Mouse (Mus musculus) kidney, adult 2 months (tissue): ENCODE measurements at regions not wholly inside any gene's neighbourhood (a gene's known extent, or its start where the extent isn't known, plus 50 kb on each side); places are given as distances from the start of the nearest gene placed in this dataset.
"Not testable (repeated sequence)": the region's sequence is repeated elsewhere in the genome, so short reads cannot be mapped to it uniquely, and the experiment has no call there.

Source experiments
- DNase-seq: peaks from one replicate; pipeline ENCODE4 v3.0.0; 2021
- H3K27ac ChIP-seq: fragments of 200-500 bp; 2 replicates; pipeline ENCODE4 v1.5.1; 2012; ENCODE audit warnings: low read depth, low read length, control low read depth, inconsistent platforms; ENCODE audit not compliant: insufficient read depth
- H3K27me3 ChIP-seq: fragments of 200-500 bp; replicated peaks from 2 replicates; pipeline ENCODE4 v1.6.1; 2012; ENCODE audit warnings: mild to moderate bottlenecking, moderate library complexity, low read length, inconsistent platforms; ENCODE audit not compliant: control insufficient read depth, insufficient read depth
- H3K36me3 ChIP-seq: fragments of 200-500 bp; 2 replicates; pipeline ENCODE4 v1.6.1; 2012; ENCODE audit warnings: mild to moderate bottlenecking, moderate library complexity, low read length, inconsistent platforms; ENCODE audit not compliant: control insufficient read depth, insufficient read depth
- H3K4me1 ChIP-seq: fragments of 200-500 bp; 2 replicates; pipeline ENCODE4 v1.6.1; 2011; ENCODE audit warnings: low read length; ENCODE audit not compliant: control insufficient read depth, insufficient read depth
- H3K4me3 ChIP-seq: fragments of 200-500 bp; 2 replicates; pipeline ENCODE4 v1.5.1; 2011; ENCODE audit warnings: mild to moderate bottlenecking, low read depth, low read length, control low read depth; ENCODE audit not compliant: insufficient read depth
- CTCF ChIP-seq: fragments of 200-500 bp; conservative IDR thresholded peaks from 2 replicates; pipeline ENCODE4 v1.5.1; 2011; ENCODE audit warnings: low read depth, mild to moderate bottlenecking, control low read depth, low read length, moderate library complexity, mixed read lengths; ENCODE audit not compliant: insufficient read depth, insufficient read length
- POLR2A ChIP-seq: fragments of 200-500 bp; IDR thresholded peaks from one replicate; pipeline ENCODE4 v1.6.1; 2011; ENCODE audit warnings: low read depth, low read length, control low read depth
- WGBS: fragments of 180-500 bp; shearing (Covaris S2); methylation state at CpG from one replicate; pipeline ENCODE4 v1.1.7; 2018; 5-methylcytosine and 5-hydroxymethylcytosine counted together

GRCm38 (mm10) chr12:119102106-119102505 is 135.9 kb upstream of the Abcb5 start:
- H3K36me3 ChIP-seq, H3K27ac ChIP-seq, H3K27me3 ChIP-seq, H3K4me3 ChIP-seq, H3K4me1 ChIP-seq: not testable (repeated sequence)
- peak; percentile 68 for DNase-seq
- WGBS, result 65% methylated on average over 2 of the region's 2 CpGs

DNA sequence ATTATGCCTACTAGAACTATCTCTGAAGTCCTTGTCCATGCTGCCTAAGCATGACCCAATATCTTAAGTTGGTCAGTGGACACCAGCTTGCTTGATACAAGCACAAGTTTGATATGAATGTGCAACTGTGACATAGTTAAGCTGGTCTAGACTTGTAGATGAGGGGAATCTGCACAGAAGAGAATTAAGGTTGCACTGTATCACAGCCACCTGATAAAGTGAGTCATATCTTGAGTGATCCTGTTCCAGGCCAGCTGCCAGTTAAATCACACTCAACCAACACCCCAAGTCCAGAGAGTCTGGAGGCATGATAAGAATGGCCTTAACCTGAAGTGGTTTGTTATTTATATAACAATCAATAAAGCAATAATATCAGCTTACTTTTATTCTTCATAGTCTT is 133.5 kb upstream of the Abcb5 start:
- H3K27ac ChIP-seq, result no peak overlapping the region
- H3K4me1 ChIP-seq, result no peaks in the 10 kb centered on the region
- no peak for TF ChIP-seq POLR2A
- TF ChIP-seq CTCF, result no peak
- no peaks in the 10 kb centered on the region for H3K36me3 ChIP-seq
- H3K4me3 ChIP-seq, result no peak overlapping the region
- no peak for DNase-seq
- no peaks in the 10 kb centered on the region for H3K27me3 ChIP-seq

GRCm38 (mm10) chr12:119097814-119098213 is 131.6 kb upstream of the Abcb5 start:
- H3K36me3 ChIP-seq, result no peaks in the 10 kb centered on the region

GRCm38 (mm10) chr12:119094314-119094713 is 128.1 kb upstream of the Abcb5 start:
- WGBS, result 94% methylated on average over 1 of the region's 1 CpGs
- no peak overlapping the region for H3K4me3 ChIP-seq
- no peaks in the 10 kb centered on the region for H3K27me3 ChIP-seq
- H3K27ac ChIP-seq, result no peak overlapping the region
- no peaks in the 10 kb centered on the region for H3K36me3 ChIP-seq
- no peaks in the 10 kb centered on the region for H3K4me1 ChIP-seq
- TF ChIP-seq CTCF, result no peak
- no peak for TF ChIP-seq POLR2A
- no peak for DNase-seq

More at GRCm38 (mm10) chr12:119097814-119098213, 131.6 kb upstream of the Abcb5 start:
- 55% methylated on average over 1 of the region's 1 CpGs for WGBS
- Histone ChIP-seq H3K4me1 (no peaks in the 10 kb centered on the region), H3K4me3 (no peak overlapping the region), H3K27me3 (no peaks in the 10 kb centered on the region), H3K27ac (no peak overlapping the region)
- DNase-seq, result no peak
- no peak for TF ChIP-seq POLR2A

- Histone ChIP-seq H3K27ac (no peak overlapping the region), H3K36me3 (no peaks in the 10 kb centered on the region), H3K27me3 (no peaks in the 10 kb centered on the region), H3K4me1 (no peaks in the 10 kb centered on the region), H3K4me3 (no peak overlapping the region)
- TF ChIP-seq POLR2A (no peak), CTCF (no peak)
- 82% methylated on average over 2 of the region's 2 CpGs for WGBS
- DNase-seq, result peak; percentile 37
Observed at GRCm38 (mm10) chr12:119093402-119093801, 127.2 kb upstream of the Abcb5 start.

DNA sequence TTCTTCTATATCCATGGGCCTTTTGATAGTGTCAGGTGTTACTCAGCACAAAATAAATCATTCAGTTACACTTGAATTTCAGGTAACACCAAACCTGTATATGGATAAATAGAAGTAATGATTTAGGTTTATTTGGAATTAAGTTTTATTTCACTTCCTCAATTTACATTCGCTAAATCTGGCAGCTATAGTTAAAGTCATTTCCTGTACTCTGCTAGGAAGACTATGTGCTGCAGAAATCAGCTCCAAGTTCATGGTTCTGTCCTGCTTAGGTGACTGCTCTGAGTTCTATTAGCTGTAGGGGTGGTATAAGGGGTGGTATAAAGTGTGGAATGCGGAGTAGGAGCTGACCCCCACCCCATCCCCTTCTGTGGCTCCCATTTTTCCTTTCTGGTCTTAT is 123.1 kb upstream of the Abcb5 start:
- TF ChIP-seq CTCF (no peak), POLR2A (no peak)
- H3K36me3 ChIP-seq, result no peaks in the 10 kb centered on the region
- 84% methylated on average over 2 of the region's 2 CpGs for WGBS
- H3K27me3 ChIP-seq, result no peaks in the 10 kb centered on the region
- H3K27ac ChIP-seq, result no peak overlapping the region
- H3K4me3 ChIP-seq, result no peak overlapping the region
- H3K4me1 ChIP-seq, result peaks cover 3% of the 10 kb centered on the region; the same call in 1 of the 2 replicates
- no peak for DNase-seq

- Histone ChIP-seq H3K27me3 (no peaks in the 10 kb centered on the region), H3K4me1 (peaks cover 7% of the 10 kb centered on the region; the same call in 1 of the 2 replicates), H3K4me3 (no peak overlapping the region), H3K27ac (no peak overlapping the region), H3K36me3 (no peaks in the 10 kb centered on the region)
- WGBS, result 90% methylated on average over 1 of the region's 1 CpGs
- no peak for TF ChIP-seq POLR2A
- TF ChIP-seq CTCF, result no peak
- no peak for DNase-seq
Observed at GRCm38 (mm10) chr12:119088666-119089065, 122.4 kb upstream of the Abcb5 start.

GRCm38 (mm10) chr12:119084814-119085213 is 118.6 kb upstream of the Abcb5 start:
- DNase-seq, result peak; percentile 84
- Histone ChIP-seq H3K27ac (peak overlapping the region; percentile 76), H3K4me3 (no peak overlapping the region), H3K36me3 (no peaks in the 10 kb centered on the region), H3K27me3 (no peaks in the 10 kb centered on the region), H3K4me1 (peaks cover 7% of the 10 kb centered on the region; the same call in 1 of the 2 replicates)
- 44% methylated on average over 2 of the region's 2 CpGs for WGBS
- TF ChIP-seq CTCF (no peak), POLR2A (no peak)
